Mouse (Mus musculus) hindbrain, embryonic 15.5 days (tissue): Measurements from ENCODE around the gene Zbtb1. TPM values are rescaled to one million over a fixed set of nuclear protein-coding genes. Genes with fewer than 3 reads are reported as not detected.

Experiments
- polyA plus RNA-seq: library from polyadenylated mRNA; unstranded; fragments of >200 nt; fragmentation: Nextera tagmentation; extraction: Ambion mirVana; gene quantifications from 2 replicates; pipeline ENCODE4 v1.2.1, GENCODE M21; 2015

Zbtb1 gene
- polyA plus RNA-seq, 1 experiment from 2014 or later = 3.9 TPM

Other genes with a start within 250 kb of the Zbtb1 start
- 0.21 and 0.51 TPM in 2 replicates for gene Esr2, start 193.0 kb upstream of the Zbtb1 start, polyA plus RNA-seq
- gene Tex21, start 123.5 kb upstream of the Zbtb1 start, polyA plus RNA-seq = not detected in 2 replicates
- 33.1 and 34.1 TPM in 2 replicates for gene Mthfd1, start 115.0 kb upstream of the Zbtb1 start, polyA plus RNA-seq
- gene Akap5, start 45.4 kb upstream of the Zbtb1 start, polyA plus RNA-seq = 10.7 and 12.4 TPM in 2 replicates
- 13.1 and 14.1 TPM in 2 replicates for gene Zbtb25, start 664 bp upstream of the Zbtb1 start, polyA plus RNA-seq
- gene Hspa2, start 33.9 kb downstream of the Zbtb1 start, polyA plus RNA-seq = 7.3 and 8.7 TPM in 2 replicates
- gene Ppp1r36, start 47.3 kb downstream of the Zbtb1 start, polyA plus RNA-seq = 1.6 TPM in 2 replicates
- gene Plekhg3, start 160.6 kb downstream of the Zbtb1 start, polyA plus RNA-seq = 2.1 and 2.3 TPM in 2 replicates